Mouse (Mus musculus): ENCODE measurements around the gene Rhbdd3. TPM values are rescaled to one million over a fixed set of nuclear protein-coding genes. Genes with fewer than 3 reads are reported as not detected.

The Rhbdd3 gene
- polyA plus RNA-seq, 1 experiment from 2014 or later, result 33.0 TPM

DNA sequence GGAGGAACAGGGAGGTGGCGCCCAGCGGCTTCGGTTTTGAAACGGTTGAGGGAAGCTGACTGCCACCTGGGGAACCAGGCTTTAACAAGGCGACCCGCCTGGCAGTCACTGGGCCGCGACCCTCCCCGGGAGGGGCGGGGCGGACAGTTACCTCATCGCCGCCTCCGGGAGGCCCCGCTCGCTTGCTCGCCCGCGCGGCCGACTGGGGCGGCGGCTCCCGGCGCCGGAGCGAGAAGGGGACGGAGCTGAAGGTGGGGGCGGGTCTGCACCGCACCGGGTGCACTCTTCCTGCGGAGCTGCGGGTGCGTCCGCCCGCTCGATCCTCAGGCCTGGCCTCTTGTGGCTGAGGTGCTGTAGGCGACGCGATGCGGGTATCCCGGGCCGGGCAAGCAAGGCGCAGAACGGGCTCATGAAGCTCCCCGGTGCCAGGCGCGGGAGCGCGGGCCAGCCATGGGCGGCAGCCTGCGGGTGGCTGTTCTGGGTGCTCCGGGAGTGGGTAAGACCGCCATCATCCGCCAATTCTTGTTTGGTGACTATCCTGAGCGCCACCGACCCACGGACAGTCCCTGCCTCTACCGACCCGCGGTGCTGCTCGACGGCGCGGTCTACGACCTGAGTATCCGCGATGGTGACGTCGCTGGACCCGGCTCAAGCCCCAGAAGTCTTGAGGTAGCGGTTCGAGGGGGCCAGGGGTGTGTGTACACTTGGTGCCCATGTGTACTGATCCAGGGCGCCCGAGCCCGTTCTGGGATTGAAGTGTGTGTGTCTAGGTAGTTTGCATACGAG, 40.7 kb upstream of the Rhbdd3 start, which contains the start of gene Rasl10a:
Gene Rasl10a (plus strand): TSS at position 273 of the 786 bp plus-strand sequence.
- H3K4me1 ChIP-seq (replicated peaks; ENCODE audit: control insufficient read depth, insufficient read depth, low read length), result peaks cover 40% of the 10 kb centered on the region
- WGBS, result 1% methylated on average over 77 of the region's 77 CpGs
- H3K27ac ChIP-seq (ENCODE audit: low read length), result no peak within 1 kb of the TSS
- H3K36me3 ChIP-seq (ENCODE audit: control insufficient read depth, insufficient read depth), result no peaks in the 10 kb centered on the region
- H3K9ac ChIP-seq (replicated peaks; ENCODE audit: low read depth, low read length), result peak within 1 kb of the TSS; percentile 60
- H3K9me3 ChIP-seq (ENCODE audit: control insufficient read depth, low read length), result no peaks in the 10 kb centered on the region
- H3K27me3 ChIP-seq (replicated peaks; ENCODE audit: control insufficient read depth, insufficient read depth, low read length), result peaks cover 55% of the 10 kb centered on the region
- peak within 1 kb of the TSS; percentile 87 for H3K4me2 ChIP-seq (ENCODE audit: low read length)
- peak within 1 kb of the TSS; percentile 52 for H3K4me3 ChIP-seq (replicated peaks; ENCODE audit: low read length)
- peak; percentile 7; the same call in 1 of the 2 replicates for ATAC-seq

DNA sequence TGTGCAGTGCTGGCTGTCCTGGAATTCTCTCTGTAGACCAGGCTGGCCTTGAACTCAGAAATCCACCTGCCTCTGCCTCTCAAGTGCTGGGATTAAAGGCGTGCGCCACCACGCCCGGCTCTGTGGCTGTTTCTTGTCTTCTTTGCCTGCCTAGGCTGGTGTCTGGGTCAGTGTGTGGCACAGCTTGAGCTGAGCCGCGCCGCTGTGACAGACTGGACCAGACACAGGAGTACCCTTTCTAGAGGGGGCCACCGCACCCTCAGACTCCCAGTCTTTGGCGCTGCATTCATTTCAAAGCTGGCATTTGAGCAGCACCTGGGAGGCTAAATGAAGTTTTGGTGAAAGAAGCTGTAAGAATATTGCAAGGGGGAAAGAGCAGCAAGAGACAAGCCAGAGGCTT, 39.9 kb upstream of the Rhbdd3 start:
- no peak for ATAC-seq
- WGBS, result 40% methylated on average over 9 of the region's 9 CpGs

DNA sequence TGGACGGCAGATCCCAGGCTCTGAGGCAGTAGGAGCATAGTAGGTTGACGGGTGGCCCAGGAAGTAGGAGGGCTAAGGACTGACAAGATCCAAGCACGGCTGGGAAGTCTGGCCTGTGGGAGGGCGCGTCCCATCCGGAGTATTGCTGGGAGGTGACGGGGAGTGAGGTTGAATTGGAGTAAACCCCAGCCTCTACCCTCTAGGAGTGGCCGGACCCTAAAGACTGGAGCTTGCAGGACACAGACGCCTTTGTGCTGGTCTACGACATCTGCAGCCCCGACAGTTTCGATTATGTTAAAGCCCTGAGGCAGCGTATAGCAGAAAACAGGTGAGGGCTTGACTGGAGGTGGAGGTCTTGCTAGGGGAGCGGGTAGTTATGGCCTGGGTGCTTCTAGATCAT, 39.5 kb upstream of the Rhbdd3 start:
- Histone ChIP-seq H3K4me2 (ENCODE audit: low read length) (no peak overlapping the region), H3K27ac (ENCODE audit: low read length) (no peak overlapping the region), H3K4me1 (replicated peaks; ENCODE audit: control insufficient read depth, insufficient read depth, low read length) (peaks cover 52% of the 10 kb centered on the region), H3K9ac (replicated peaks; ENCODE audit: low read depth, low read length) (no peak overlapping the region), H3K27me3 (replicated peaks; ENCODE audit: control insufficient read depth, insufficient read depth, low read length) (peaks cover 64% of the 10 kb centered on the region), H3K4me3 (replicated peaks; ENCODE audit: low read length) (no peak overlapping the region), H3K36me3 (ENCODE audit: control insufficient read depth, insufficient read depth) (no peaks in the 10 kb centered on the region), H3K9me3 (ENCODE audit: control insufficient read depth, low read length) (no peaks in the 10 kb centered on the region)
- WGBS, result 32% methylated on average over 14 of the region's 14 CpGs
- no peak for ATAC-seq

More for the DNA sequence above, 39.9 kb upstream of the Rhbdd3 start:
- no peak overlapping the region for H3K4me3 ChIP-seq (replicated peaks; ENCODE audit: low read length)
- peaks cover 61% of the 10 kb centered on the region for H3K27me3 ChIP-seq (replicated peaks; ENCODE audit: control insufficient read depth, insufficient read depth, low read length)
- no peaks in the 10 kb centered on the region for H3K36me3 ChIP-seq (ENCODE audit: control insufficient read depth, insufficient read depth)
- no peaks in the 10 kb centered on the region for H3K9me3 ChIP-seq (ENCODE audit: control insufficient read depth, low read length)
- H3K4me1 ChIP-seq (replicated peaks; ENCODE audit: control insufficient read depth, insufficient read depth, low read length), result peaks cover 48% of the 10 kb centered on the region
- H3K4me2 ChIP-seq (ENCODE audit: low read length), result no peak overlapping the region
- no peak overlapping the region for H3K9ac ChIP-seq (replicated peaks; ENCODE audit: low read depth, low read length)
- H3K27ac ChIP-seq (ENCODE audit: low read length), result no peak overlapping the region

- Histone ChIP-seq H3K9ac (replicated peaks; ENCODE audit: low read depth, low read length) (no peak overlapping the region), H3K4me2 (ENCODE audit: low read length) (no peak overlapping the region), H3K27ac (ENCODE audit: low read length) (no peak overlapping the region), H3K27me3 (replicated peaks; ENCODE audit: control insufficient read depth, insufficient read depth, low read length) (peaks cover 64% of the 10 kb centered on the region), H3K36me3 (ENCODE audit: control insufficient read depth, insufficient read depth) (no peaks in the 10 kb centered on the region), H3K4me3 (replicated peaks; ENCODE audit: low read length) (no peak overlapping the region), H3K4me1 (replicated peaks; ENCODE audit: control insufficient read depth, insufficient read depth, low read length) (peaks cover 57% of the 10 kb centered on the region), H3K9me3 (ENCODE audit: control insufficient read depth, low read length) (no peaks in the 10 kb centered on the region)
- no peak for ATAC-seq
- WGBS, result 8% methylated on average over 27 of the region's 27 CpGs
Observed at GRCm38 (mm10) chr11:5059704-5060156, 39.0 kb upstream of the Rhbdd3 start.

DNA sequence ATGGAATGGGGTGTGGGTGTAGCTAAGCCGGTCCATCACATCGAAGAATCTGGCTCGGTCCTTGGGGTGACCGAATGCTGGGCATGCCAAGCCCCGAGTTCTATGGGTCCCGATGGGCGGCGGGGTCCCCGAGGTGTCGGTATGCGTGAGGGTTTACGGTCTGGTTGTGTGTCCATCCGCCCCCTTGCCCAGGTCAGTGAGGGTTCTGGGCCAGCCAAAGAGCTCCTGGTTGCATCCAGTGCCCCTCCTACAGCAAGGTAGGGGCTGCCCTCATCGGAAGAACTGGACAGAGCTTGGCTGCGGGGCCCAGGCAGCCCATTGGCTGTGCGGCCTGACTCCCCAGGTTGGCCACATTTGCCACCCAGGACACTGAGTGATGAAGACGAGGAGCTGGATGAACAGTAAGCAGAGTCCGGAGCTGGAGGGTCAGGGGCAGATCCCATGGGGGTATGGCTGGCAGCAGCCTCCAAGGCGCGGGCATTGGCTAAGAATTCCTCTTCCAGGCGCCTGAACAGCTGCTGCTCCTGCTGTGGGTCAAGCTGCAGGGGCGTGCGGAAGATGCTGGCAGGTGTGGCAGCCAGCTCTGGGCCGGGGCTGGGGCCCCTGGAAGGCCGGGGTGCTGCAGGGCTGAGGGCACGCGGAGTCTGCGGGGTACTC, 37.8 kb upstream of the Rhbdd3 start:
- Histone ChIP-seq H3K4me1 (replicated peaks; ENCODE audit: control insufficient read depth, insufficient read depth, low read length) (peaks cover 62% of the 10 kb centered on the region), H3K36me3 (ENCODE audit: control insufficient read depth, insufficient read depth) (no peaks in the 10 kb centered on the region), H3K4me3 (replicated peaks; ENCODE audit: low read length) (no peak overlapping the region; the same call in 1 of the 2 replicates), H3K4me2 (ENCODE audit: low read length) (peak overlapping the region; percentile 70), H3K9ac (replicated peaks; ENCODE audit: low read depth, low read length) (0 out of 2 replicates have a peak overlapping the region, but pooled peaks have one; percentile 35), H3K27ac (ENCODE audit: low read length) (no peak overlapping the region), H3K27me3 (replicated peaks; ENCODE audit: control insufficient read depth, insufficient read depth, low read length) (peaks cover 64% of the 10 kb centered on the region), H3K9me3 (ENCODE audit: control insufficient read depth, low read length) (no peaks in the 10 kb centered on the region)
- no peak for ATAC-seq
- 57% methylated on average over 28 of the region's 28 CpGs for WGBS

- ATAC-seq, result peak; percentile 13
- no peaks in the 10 kb centered on the region for H3K36me3 ChIP-seq (ENCODE audit: control insufficient read depth, insufficient read depth)
- WGBS, result 2% methylated on average over 57 of the region's 62 CpGs
- H3K4me3 ChIP-seq (replicated peaks; ENCODE audit: low read length), result peak overlapping the region; percentile 37
- H3K9me3 ChIP-seq (ENCODE audit: control insufficient read depth, low read length), result no peaks in the 10 kb centered on the region
- H3K9ac ChIP-seq (replicated peaks; ENCODE audit: low read depth, low read length), result peak overlapping the region; percentile 35
- peaks cover 61% of the 10 kb centered on the region for H3K27me3 ChIP-seq (replicated peaks; ENCODE audit: control insufficient read depth, insufficient read depth, low read length)
- peak overlapping the region; percentile 70 for H3K4me2 ChIP-seq (ENCODE audit: low read length)
- peaks cover 56% of the 10 kb centered on the region for H3K4me1 ChIP-seq (replicated peaks; ENCODE audit: control insufficient read depth, insufficient read depth, low read length)
- H3K27ac ChIP-seq (ENCODE audit: low read length), result no peak overlapping the region
Observed at GRCm38 (mm10) chr11:5061413-5062139, 37.1 kb upstream of the Rhbdd3 start.

GRCm38 (mm10) chr11:5062326-5062725, 36.4 kb upstream of the Rhbdd3 start:
- Histone ChIP-seq H3K27me3 (replicated peaks; ENCODE audit: control insufficient read depth, insufficient read depth, low read length) (peaks cover 55% of the 10 kb centered on the region), H3K36me3 (ENCODE audit: control insufficient read depth, insufficient read depth) (no peaks in the 10 kb centered on the region), H3K4me3 (replicated peaks; ENCODE audit: low read length) (peak overlapping the region; percentile 37), H3K4me2 (ENCODE audit: low read length) (peak overlapping the region; percentile 70), H3K9ac (replicated peaks; ENCODE audit: low read depth, low read length) (no peak overlapping the region), H3K4me1 (replicated peaks; ENCODE audit: control insufficient read depth, insufficient read depth, low read length) (peaks cover 53% of the 10 kb centered on the region), H3K27ac (ENCODE audit: low read length) (no peak overlapping the region), H3K9me3 (ENCODE audit: control insufficient read depth, low read length) (no peaks in the 10 kb centered on the region)
- 20% methylated on average over 13 of the region's 13 CpGs for WGBS
- no peak for ATAC-seq

DNA sequence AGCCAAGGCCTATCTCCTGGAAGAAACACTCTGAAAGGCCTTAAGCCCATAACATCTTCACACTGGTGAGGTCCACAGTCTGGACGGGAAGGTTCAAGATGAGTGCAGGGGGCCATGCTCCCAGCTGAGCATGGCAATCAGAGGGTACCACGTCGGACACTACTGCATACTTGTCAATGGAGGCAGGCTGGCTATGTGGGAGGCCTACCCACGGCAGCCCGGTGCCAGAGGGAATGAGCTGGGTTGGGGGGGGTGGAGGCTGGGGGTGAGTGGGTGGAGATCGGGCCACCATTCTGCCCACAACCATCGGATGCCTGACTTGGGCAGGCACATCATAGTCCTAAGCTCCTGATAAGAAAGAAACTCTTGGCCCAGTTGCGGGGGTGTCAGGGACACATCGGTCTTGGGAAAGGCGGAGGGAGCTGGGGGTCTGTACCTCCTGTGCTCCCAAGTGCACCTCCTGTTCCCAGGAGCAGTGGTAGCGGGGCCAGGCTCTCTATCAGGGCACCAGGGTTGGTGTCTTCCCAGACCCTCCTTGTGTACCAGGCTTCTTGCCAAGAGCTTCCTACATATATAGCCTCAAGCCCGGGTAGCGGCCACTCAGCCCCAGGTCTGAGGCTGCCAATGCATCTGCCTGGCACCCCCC, 35.7 kb upstream of the Rhbdd3 start:
- H3K36me3 ChIP-seq (ENCODE audit: control insufficient read depth, insufficient read depth), result peaks cover 2% of the 10 kb centered on the region; the same call in 1 of the 2 replicates
- H3K27me3 ChIP-seq (replicated peaks; ENCODE audit: control insufficient read depth, insufficient read depth, low read length), result peaks cover 49% of the 10 kb centered on the region
- no peak overlapping the region for H3K9ac ChIP-seq (replicated peaks; ENCODE audit: low read depth, low read length)
- H3K27ac ChIP-seq (ENCODE audit: low read length), result no peak overlapping the region
- H3K4me1 ChIP-seq (replicated peaks; ENCODE audit: control insufficient read depth, insufficient read depth, low read length), result peaks cover 49% of the 10 kb centered on the region
- WGBS, result 62% methylated on average over 13 of the region's 13 CpGs
- no peak for ATAC-seq
- no peak overlapping the region for H3K4me3 ChIP-seq (replicated peaks; ENCODE audit: low read length)
- no peaks in the 10 kb centered on the region for H3K9me3 ChIP-seq (ENCODE audit: control insufficient read depth, low read length)
- H3K4me2 ChIP-seq (ENCODE audit: low read length), result no peak overlapping the region

Measured in forebrain, embryonic 16.5 days (tissue).